Mouse (Mus musculus) central nervous system, embryonic 18 days (tissue): ENCODE results near the gene Nek1. TPM values are rescaled to one million over a fixed set of nuclear protein-coding genes. Genes with fewer than 3 reads are reported as not detected.

Experiments
- polyA plus RNA-seq: library from polyadenylated mRNA; depleted of rRNA; stranded (reverse); fragments of >200 nt; gene quantifications from 2 replicates; pipeline ENCODE4 v1.2.3, GENCODE M21; 2012; rRNA removed

Gene Nek1
- polyA plus RNA-seq = 21.3 and 26.1 TPM in 2 replicates

GRCm38 (mm10) chr8:60992910-60993638 lies at the start of gene Nek1:
Gene Nek1 (plus strand): TSS chr8:60993195.

GRCm38 (mm10) chr8:60982701-60983687 lies 10.0 kb upstream of the Nek1 start, which contains the start of gene Clcn3:
Gene Clcn3 (minus strand): TSS chr8:60983300.

Other genes with a start within 250 kb of the Nek1 start
- gene Hpf1, start 102.8 kb upstream of the Nek1 start, polyA plus RNA-seq = 61.5 and 65.6 TPM in 2 replicates
- gene Clcn3, start 9.9 kb upstream of the Nek1 start, polyA plus RNA-seq = 51.7 and 56.0 TPM in 2 replicates
- 21.8 and 23.4 TPM in 2 replicates for gene Sh3rf1, start 230.7 kb downstream of the Nek1 start, polyA plus RNA-seq